Mouse (Mus musculus) retina, postnatal 1 day (tissue): ENCODE data around the gene Fam173a.
"Not testable (repeated sequence)": the region's sequence is repeated elsewhere in the genome, so short reads cannot be mapped to it uniquely, and the experiment has no call there.

Source experiments
- DNase-seq: peaks from one replicate; pipeline ENCODE4 v3.0.0-alpha.2; 2012

Gene Fam173a

GRCm38 (mm10) chr17:25756378-25757242, 36.1 kb downstream of the Fam173a start:
- no peak for DNase-seq

GRCm38 (mm10) chr17:25755627-25756377, 36.9 kb downstream of the Fam173a start:
- DNase-seq, result no peak

GRCm38 (mm10) chr17:25755086-25755485, 37.6 kb downstream of the Fam173a start:
- no peak for DNase-seq

- no peak for DNase-seq
These were observed 38.5 kb downstream of the Fam173a start, which contains the start of gene Msln for GRCm38 (mm10) chr17:25754241-25754640. Gene Msln, minus strand, starts transcription at chr17:25754378.

- peak; percentile 72 for DNase-seq
These were observed 41.3 kb downstream of the Fam173a start for GRCm38 (mm10) chr17:25751446-25751845.

- DNase-seq, result no peak
These were observed 43.4 kb downstream of the Fam173a start for GRCm38 (mm10) chr17:25749314-25749713.

GRCm38 (mm10) chr17:25748238-25748637, 44.5 kb downstream of the Fam173a start:
- no peak for DNase-seq

- no peak for DNase-seq
These were observed 48.4 kb downstream of the Fam173a start for GRCm38 (mm10) chr17:25744311-25744710.

GRCm38 (mm10) chr17:25743831-25744230, 48.9 kb downstream of the Fam173a start:
- DNase-seq, result no peak

- DNase-seq, result not testable (repeated sequence)
These were observed 51.2 kb downstream of the Fam173a start for GRCm38 (mm10) chr17:25741471-25741870.
